Comparison of ENCODE assay signal across 8 mouse cellular contexts in genomic region chr16:20301770-20302649, GRCm38 (mm10). TPM values are rescaled to one million over a fixed set of nuclear protein-coding genes. Genes with fewer than 3 reads are reported as not detected.
DNase-seq lines count a peak whose midpoint lies in the region; ATAC-seq and TF ChIP-seq lines count a peak whose summit lies in the region.

Parl (minus strand) TSS chr16:20302387.

- H3K9me3 ChIP-seq in heart, embryonic 14.5 days (ENCODE audit: control insufficient read depth, low read length): no peaks in the 10 kb centered on the region
- H3K9me3 ChIP-seq in liver, embryonic 14.5 days (ENCODE audit: control insufficient read depth, low read length): no peaks in the 10 kb centered on the region
- H3K9me3 ChIP-seq in neural tube, embryonic 11.5 days (ENCODE audit: control insufficient read depth, low read length): no peaks in the 10 kb centered on the region
- no peaks in the 10 kb centered on the region for H3K9me3 ChIP-seq in stomach, postnatal 0 days (ENCODE audit: control insufficient read depth, low read length)

- TF ChIP-seq EP300 in liver, embryonic 14.5 days (IDR thresholded peaks at IDR 0.05; ENCODE audit: low read depth): peak; percentile 62
- TF ChIP-seq EP300 in stomach, postnatal 0 days (optimal IDR thresholded peaks at IDR 0.05): peak; percentile 86

- ATAC-seq in CD4-positive, CD25-positive, alpha-beta regulatory T cell, adult 4 months: peak; percentile 94
- ATAC-seq in heart, embryonic 14.5 days (ENCODE audit: insufficient number of reproducible peaks, insufficient read depth, low FRiP score, low read depth): peak; percentile 83
- peak; percentile 90 for ATAC-seq in liver, embryonic 14.5 days (ENCODE audit: insufficient read depth)
- peak; percentile 88 for ATAC-seq in neural tube, embryonic 11.5 days (ENCODE audit: insufficient read depth, low FRiP score, low TSS enrichment)
- ATAC-seq in stomach, postnatal 0 days (ENCODE audit: low FRiP score, low TSS enrichment): peak; percentile 92

- peaks cover 12% of the 10 kb centered on the region for H3K36me3 ChIP-seq in heart, embryonic 14.5 days (ENCODE audit: control insufficient read depth, insufficient read depth, low read length)
- H3K36me3 ChIP-seq in liver, embryonic 14.5 days (replicated peaks; ENCODE audit: control insufficient read depth, insufficient read depth, low read depth): no peaks in the 10 kb centered on the region; the same call in 1 of the 2 replicates
- H3K36me3 ChIP-seq in neural tube, embryonic 11.5 days (ENCODE audit: control insufficient read depth, insufficient read depth, low read length): 0 out of 2 replicates have a peak, but pooled peaks cover 2% of the 10 kb centered on the region
- H3K36me3 ChIP-seq in stomach, postnatal 0 days (ENCODE audit: control insufficient read depth, insufficient read depth, low read length): no peaks in the 10 kb centered on the region

- H3K27me3 ChIP-seq in heart, embryonic 14.5 days (ENCODE audit: control insufficient read depth, insufficient read depth, low read length): no peaks in the 10 kb centered on the region
- H3K27me3 ChIP-seq in liver, embryonic 14.5 days (ENCODE audit: control insufficient read depth, insufficient read depth, low read length): no peaks in the 10 kb centered on the region
- H3K27me3 ChIP-seq in neural tube, embryonic 11.5 days (ENCODE audit: control insufficient read depth, insufficient read depth, low read length): no peaks in the 10 kb centered on the region
- H3K27me3 ChIP-seq in stomach, postnatal 0 days (ENCODE audit: control insufficient read depth, insufficient read depth, low read length): no peaks in the 10 kb centered on the region

- WGBS in heart, embryonic 14.5 days: under 1% methylated on average over 50 of the region's 52 CpGs
- under 1% methylated on average over 52 of the region's 52 CpGs for WGBS in liver, embryonic 14.5 days (ENCODE audit: insufficient replicate concordance)
- WGBS in neural tube, embryonic 11.5 days: under 1% methylated on average over 52 of the region's 52 CpGs
- WGBS in stomach, postnatal 0 days: under 1% methylated on average over 52 of the region's 52 CpGs

- H3K27ac ChIP-seq in heart, embryonic 14.5 days (replicated peaks in 1 of 2; ENCODE audit: control insufficient read depth in 1 of 2, insufficient read depth in 1 of 2, low read depth in 2 of 2, low read length in 2 of 2): peak within 1 kb of the TSS; percentile 63 to 75
- peak within 1 kb of the TSS; percentile 56 for H3K27ac ChIP-seq in liver, embryonic 14.5 days
- H3K27ac ChIP-seq in neural tube, embryonic 11.5 days (ENCODE audit: low read depth, low read length): 0 out of 2 replicates have a peak within 1 kb of the TSS, but pooled peaks have one; percentile 29
- H3K27ac ChIP-seq in stomach, postnatal 0 days (replicated peaks): peak within 1 kb of the TSS; percentile 89

- H3K9ac ChIP-seq in heart, embryonic 14.5 days (ENCODE audit: low read length): peak within 1 kb of the TSS; percentile 89
- peak within 1 kb of the TSS; percentile 90 for H3K9ac ChIP-seq in liver, embryonic 14.5 days (replicated peaks)
- H3K9ac ChIP-seq in neural tube, embryonic 11.5 days (ENCODE audit: low read length): peak within 1 kb of the TSS; percentile 89
- peak within 1 kb of the TSS; percentile 79 for H3K9ac ChIP-seq in stomach, postnatal 0 days (ENCODE audit: low read length)

- peak; percentile 92 for DNase-seq in c-Kit-negative CD71-positive TER-119-positive erythroid progenitor cells, embryonic 14.5 days (ENCODE audit: low read depth, low spot score)
- DNase-seq in fibroblast of lung, adult 2 months (ENCODE audit: low read depth): peak; percentile 81
- peak; percentile 88 for DNase-seq in kidney, postnatal 14 days
- DNase-seq in liver, embryonic 14.5 days (ENCODE audit: low read depth in 3 of 3, low spot score in 3 of 3): peak; percentile 88 to 93 (median 88)
- peak; percentile 90 for DNase-seq in neural tube, embryonic 11.5 days (ENCODE audit: low spot score)
- DNase-seq in stomach, postnatal 0 days (ENCODE audit: low spot score): peak; percentile 92

- peak; percentile 97 for TF ChIP-seq CTCF in liver, embryonic 14.5 days (IDR thresholded peaks at IDR 0.05; ENCODE audit: low read depth)
- peak; percentile 96 for TF ChIP-seq CTCF in stomach, postnatal 0 days (IDR thresholded peaks at IDR 0.05; ENCODE audit: low read depth)

- H3K4me1 ChIP-seq in heart, embryonic 14.5 days (ENCODE audit: control insufficient read depth in 2 of 2, insufficient read depth in 2 of 2, low read length in 2 of 2): peaks cover 3 to 20% of the 10 kb centered on the region in 2 experiments; a peak in 3 of 4 replicates
- peaks cover 12 to 18% of the 10 kb centered on the region in 2 experiments for H3K4me1 ChIP-seq in liver, embryonic 14.5 days (replicated peaks; ENCODE audit: control insufficient read depth in 2 of 2, insufficient read depth in 2 of 2, low read length in 1 of 2)
- H3K4me1 ChIP-seq in neural tube, embryonic 11.5 days (ENCODE audit: control insufficient read depth, insufficient read depth, low read length): peaks cover 10% of the 10 kb centered on the region
- peaks cover 2% of the 10 kb centered on the region for H3K4me1 ChIP-seq in stomach, postnatal 0 days (replicated peaks; ENCODE audit: control insufficient read depth, insufficient read depth)

- H3K4me2 ChIP-seq in heart, embryonic 14.5 days (ENCODE audit: low read length): peak within 1 kb of the TSS; percentile 73
- peak within 1 kb of the TSS; percentile 83 for H3K4me2 ChIP-seq in liver, embryonic 14.5 days (ENCODE audit: low read depth)
- peak within 1 kb of the TSS; percentile 84 for H3K4me2 ChIP-seq in neural tube, embryonic 11.5 days (ENCODE audit: low read depth)
- peak within 1 kb of the TSS; percentile 77 for H3K4me2 ChIP-seq in stomach, postnatal 0 days (replicated peaks; ENCODE audit: low read depth)

- peak within 1 kb of the TSS; percentile 72 to 93 for H3K4me3 ChIP-seq in heart, embryonic 14.5 days (ENCODE audit: control insufficient read depth in 1 of 2, insufficient read depth in 1 of 2, low read depth in 1 of 2, low read length in 2 of 2)
- peak within 1 kb of the TSS; percentile 96 to 97 for H3K4me3 ChIP-seq in liver, embryonic 14.5 days (ENCODE audit: insufficient read depth in 1 of 2, low read depth in 2 of 2, low read length in 2 of 2)
- H3K4me3 ChIP-seq in neural tube, embryonic 11.5 days (ENCODE audit: low read depth, low read length): peak within 1 kb of the TSS; percentile 91
- peak within 1 kb of the TSS; percentile 85 for H3K4me3 ChIP-seq in stomach, postnatal 0 days (ENCODE audit: low read depth, low read length)

RNA-seq across cellular contexts. Expression of gene Parl, which starts in this region (rescaled TPM):
- polyA plus RNA-seq in CD4-positive, CD25-positive, alpha-beta regulatory T cell, adult 4 months (2017; shearing (Covaris generic)): 10 to 100 TPM; 70.7 to 80.0 TPM
- 65.8 and 70.9 TPM in 2 replicates for polyA plus RNA-seq in heart, embryonic 14.5 days (2014; fragmentation: Nextera tagmentation; extraction: Ambion mirVana)
- polyA plus RNA-seq in liver, embryonic 14.5 days (2012; rRNA removed): 19.0 and 20.7 TPM in 2 replicates
- polyA plus RNA-seq in liver, embryonic 14.5 days (2014; fragmentation: Nextera tagmentation; extraction: Ambion mirVana): 41.3 and 41.6 TPM in 2 replicates
- polyA plus RNA-seq in neural tube, embryonic 11.5 days (2014; fragmentation: Nextera tagmentation; extraction: Ambion mirVana): 96.3 and 105 TPM in 2 replicates
- 107 and 112 TPM in 2 replicates for polyA plus RNA-seq in stomach, postnatal 0 days (2015; fragmentation: Nextera tagmentation; extraction: Ambion mirVana)

Comparison
In these comparisons a context has a peak if more than half of its experiments do, and no peak if none do; other contexts are left out.
1. Peak in every context shown above with its lines: DNase-seq, ATAC-seq, H3K4me3 ChIP-seq and H3K27ac ChIP-seq.
2. H3K27ac ChIP-seq: peak in every context shown above with its lines; median percentile 89 in stomach, postnatal 0 days; 69 in heart, embryonic 14.5 days; 56 in liver, embryonic 14.5 days; 29 in neural tube, embryonic 11.5 days.